Mouse (Mus musculus): Measurements from ENCODE around the gene Neo1. TPM values are rescaled to one million over a fixed set of nuclear protein-coding genes. Genes with fewer than 3 reads are reported as not detected.

The Neo1 gene
- polyA plus RNA-seq, 1 experiment from 2014 or later, result 2.1 TPM

DNA sequence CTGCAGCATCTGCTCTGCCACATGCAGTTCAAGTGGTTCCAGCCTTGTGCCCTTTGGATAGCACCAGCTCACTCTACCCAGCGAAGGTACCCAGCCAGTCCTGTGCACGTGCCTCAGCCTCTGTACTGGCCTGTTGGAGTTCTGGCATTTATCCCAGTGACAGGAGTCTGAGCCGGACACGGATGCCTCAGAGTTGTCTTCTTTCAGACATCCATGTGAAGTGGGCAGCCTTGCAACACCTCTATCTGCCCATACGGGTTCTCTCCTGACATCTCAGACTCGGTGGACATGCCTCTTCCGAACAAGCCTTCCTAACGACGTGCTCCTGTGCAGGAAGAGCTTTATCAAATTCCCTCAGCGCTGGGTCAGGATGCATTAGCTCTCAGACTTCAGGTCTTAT lies 165.1 kb downstream of the Neo1 start:
- no peak for DNase-seq (ENCODE audit: low spot score)

- DNase-seq (ENCODE audit: low spot score), result no peak
These were observed 172.4 kb downstream of the Neo1 start for GRCm38 (mm10) chr9:58863826-58864225.

DNA sequence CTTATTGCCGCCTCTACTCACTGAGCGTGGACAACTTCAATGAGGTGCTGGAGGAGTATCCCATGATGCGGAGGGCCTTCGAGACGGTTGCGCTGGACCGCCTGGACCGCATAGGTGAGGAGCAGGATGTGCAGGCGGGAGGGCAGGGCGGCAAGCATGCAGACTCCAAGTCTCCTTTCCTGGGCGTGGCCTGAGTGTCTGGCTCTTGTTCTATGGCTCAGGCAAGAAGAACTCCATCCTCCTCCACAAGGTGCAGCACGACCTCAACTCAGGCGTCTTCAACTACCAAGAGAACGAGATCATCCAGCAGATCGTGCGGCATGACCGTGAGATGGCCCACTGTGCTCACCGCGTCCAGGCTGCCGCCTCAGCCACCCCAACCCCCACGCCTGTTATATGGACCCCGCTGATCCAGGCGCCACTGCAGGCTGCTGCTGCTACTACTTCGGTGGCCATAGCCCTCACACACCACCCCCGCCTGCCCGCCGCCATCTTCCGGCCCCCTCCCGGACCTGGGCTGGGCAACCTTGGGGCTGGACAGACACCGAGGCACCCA lies 177.1 kb downstream of the Neo1 start:
- no peak for DNase-seq (ENCODE audit: low spot score)

GRCm38 (mm10) chr9:58854931-58855330 lies 181.3 kb downstream of the Neo1 start:
- DNase-seq (ENCODE audit: low spot score), result no peak

DNA sequence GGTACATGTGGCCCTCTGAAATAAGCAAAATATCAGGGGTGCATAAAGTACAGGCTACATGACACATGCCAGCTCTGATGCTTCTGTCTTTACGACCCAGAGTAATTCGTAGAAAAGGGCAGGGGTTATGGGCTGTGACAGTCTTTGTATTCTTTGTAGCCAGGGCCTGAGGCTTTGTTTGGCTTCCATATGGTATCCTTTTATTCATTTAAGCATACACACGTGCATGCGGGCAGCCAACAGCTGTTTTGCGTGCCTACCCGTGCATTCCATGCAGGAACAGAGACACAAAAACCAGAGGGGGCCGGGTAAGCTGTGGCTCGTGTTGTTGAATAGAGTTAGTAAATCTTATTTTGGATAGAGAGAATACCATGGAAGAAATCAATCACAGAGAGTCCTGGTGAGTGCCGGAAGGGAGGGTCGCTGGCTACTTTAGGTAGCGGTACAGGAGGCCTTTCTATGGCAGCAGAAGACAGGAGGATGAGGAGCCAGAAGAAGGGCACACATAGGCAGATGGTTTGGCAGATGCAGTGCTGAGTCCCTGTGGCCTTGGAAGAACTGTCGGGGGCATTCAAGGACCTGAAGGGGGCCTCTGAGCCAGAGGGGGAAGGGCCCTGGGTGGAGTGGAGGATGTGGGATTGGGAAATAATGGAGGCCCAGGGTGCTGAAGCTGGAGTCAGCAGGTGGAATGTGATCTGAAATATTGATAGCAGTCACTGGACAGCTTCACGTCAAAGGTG lies 186.5 kb downstream of the Neo1 start:
- no peak for DNase-seq (ENCODE audit: low spot score)

DNA sequence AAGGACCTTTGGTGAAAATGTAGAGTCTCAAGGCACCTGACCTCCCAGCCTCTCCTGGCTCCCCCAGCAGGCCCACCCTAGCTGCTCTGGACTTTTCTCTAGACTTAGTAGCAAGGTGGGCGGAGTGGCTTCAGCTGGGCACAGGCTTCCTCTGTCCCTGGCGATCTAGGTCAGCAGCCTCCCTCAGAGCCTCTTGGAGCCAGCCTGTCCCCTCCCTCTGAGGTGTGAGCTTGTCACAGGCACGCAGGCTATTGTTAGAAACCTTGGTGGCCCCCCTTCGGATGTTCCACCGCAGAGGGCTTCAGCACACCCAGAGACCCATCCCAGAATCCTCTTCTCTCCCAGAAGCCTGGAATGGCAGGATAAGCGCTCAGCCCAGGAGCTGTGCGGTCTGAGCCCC lies 188.6 kb downstream of the Neo1 start:
- no peak for DNase-seq (ENCODE audit: low spot score)

GRCm38 (mm10) chr9:58847008-58847407 lies 189.2 kb downstream of the Neo1 start:
- DNase-seq (ENCODE audit: low spot score), result no peak

DNA sequence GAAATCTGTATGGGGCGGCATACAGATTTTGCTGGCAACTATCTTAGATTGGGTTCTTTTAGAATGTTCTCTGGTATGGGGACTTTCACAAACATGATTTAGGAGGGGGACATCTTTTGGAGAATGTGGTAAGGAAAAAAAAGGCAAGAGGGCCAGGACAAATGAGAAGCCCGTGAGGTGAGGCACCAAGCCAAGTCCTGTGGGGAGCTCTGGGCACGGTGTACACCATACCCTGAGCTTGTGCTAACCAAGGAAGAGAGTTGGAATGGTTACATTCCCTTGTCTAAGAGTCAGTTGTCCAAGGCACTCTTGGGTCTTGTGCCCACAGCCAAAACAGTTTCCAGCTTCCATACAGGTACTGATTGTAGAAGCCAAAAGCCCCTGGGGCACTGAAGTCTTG lies 191.6 kb downstream of the Neo1 start:
- no peak for DNase-seq (ENCODE audit: low spot score)

- peak; percentile 41 for DNase-seq (ENCODE audit: low spot score)
These were observed 194.6 kb downstream of the Neo1 start for GRCm38 (mm10) chr9:58841655-58842054.

GRCm38 (mm10) chr9:58838504-58838903 lies 197.7 kb downstream of the Neo1 start:
- no peak for DNase-seq (ENCODE audit: low spot score)

DNA sequence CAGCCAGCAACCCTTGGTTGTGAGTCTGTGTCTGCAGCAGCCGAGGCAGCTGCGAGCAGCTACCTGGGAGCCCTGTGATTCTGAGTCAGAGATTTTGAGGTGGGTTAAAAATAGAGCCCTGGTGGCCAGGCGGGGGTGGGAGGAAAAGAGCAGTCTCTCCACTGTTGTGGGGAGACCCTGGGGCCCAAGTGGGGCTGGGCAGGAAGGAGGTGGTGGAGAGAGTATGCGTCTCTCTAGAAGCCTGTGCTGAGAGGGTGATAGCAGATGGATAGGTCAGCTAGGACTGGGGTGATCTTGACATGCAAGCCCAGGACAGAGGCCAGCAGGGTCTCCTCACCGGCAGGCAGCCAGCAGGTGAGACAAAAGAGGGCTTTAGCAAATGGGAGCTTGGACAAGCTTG lies 199.1 kb downstream of the Neo1 start:
- no peak for DNase-seq (ENCODE audit: low spot score)

DNA sequence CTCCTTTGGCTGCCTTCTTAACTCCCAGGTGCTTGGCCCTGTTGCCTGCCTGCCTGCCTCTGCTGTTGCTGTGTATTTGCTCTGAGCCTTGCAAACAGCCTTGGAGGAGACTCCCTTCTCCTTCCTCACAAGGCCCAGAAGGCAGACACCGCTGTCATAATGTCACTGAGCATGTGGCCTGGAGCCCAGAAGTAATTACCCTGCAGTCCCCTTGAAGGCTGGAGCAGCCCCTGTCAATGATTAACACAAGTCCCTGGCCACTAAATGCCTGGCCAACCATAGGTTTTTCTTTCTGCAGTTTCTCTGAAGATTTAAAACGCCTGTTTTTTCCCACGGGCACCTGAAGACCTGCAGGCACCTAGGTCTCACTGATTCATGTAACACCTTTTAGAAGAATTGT lies 203.3 kb downstream of the Neo1 start:
- DNase-seq (ENCODE audit: low spot score), result no peak

- DNase-seq (ENCODE audit: low spot score), result no peak
These were observed 206.6 kb downstream of the Neo1 start for GRCm38 (mm10) chr9:58829627-58830026.

Other genes starting within 250 kb of the Neo1 start
- gene Hcn4, start 213.0 kb downstream of the Neo1 start, polyA plus RNA-seq (2015; fragmentation: Nextera tagmentation; extraction: Ambion mirVana), result 0.17 and 0.22 TPM in 2 replicates

All from thymus, postnatal 0 days (tissue).